In the genomic region with DNA sequence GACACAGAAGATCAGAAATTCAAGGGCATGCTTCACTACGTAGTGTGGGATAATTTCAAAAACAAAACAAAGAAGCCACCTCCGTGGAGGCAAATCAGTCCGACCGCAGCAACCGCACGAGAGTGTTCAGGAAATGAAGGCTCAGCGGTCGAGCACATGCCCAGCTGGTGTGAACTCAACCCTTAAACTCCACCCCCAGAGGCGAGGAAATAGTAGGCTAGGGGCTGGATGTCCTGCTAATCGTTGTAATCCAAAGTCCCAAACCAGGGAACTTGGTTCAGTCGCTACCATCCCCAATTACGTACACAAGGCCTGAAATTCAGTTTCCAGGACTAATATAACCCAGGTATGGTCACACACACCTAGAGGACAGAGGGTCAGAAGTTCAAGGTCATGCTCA, we compare ENCODE assay signal across 14 mouse cellular contexts. TPM values are rescaled to one million over a fixed set of nuclear protein-coding genes. Genes with fewer than 3 reads are reported as not detected.
DNase-seq lines count a peak whose midpoint lies in the region; ATAC-seq and TF ChIP-seq lines count a peak whose summit lies in the region.
"Had no signal": no experiment of that assay in that cellular context is flagged by ENCODE, and none has a peak within 500 bp of the region (broad histone marks: within the 10 kb centered on the region; RNA-seq: fewer than 3 reads in every experiment).

No protein-coding gene starts in this region.

- TF ChIP-seq POLR2A in cerebellum, adult 2 months (IDR thresholded peaks at IDR 0.05; ENCODE audit: borderline replicate concordance, insufficient read depth, low read length): no peak

- H3K27ac ChIP-seq in cerebellum, adult 2 months (ENCODE audit: insufficient read depth, low read length): no peak overlapping the region
- H3K27ac ChIP-seq in neural tube, embryonic 15.5 days (replicated peaks): no peak overlapping the region
- H3K27ac ChIP-seq: layer of hippocampus, adult 2 months; lung, embryonic 15.5 days had no signal

- peak; percentile 60 for DNase-seq in lung, postnatal 36 days
- no peak for DNase-seq in lung, postnatal 10 days
- DNase-seq in spleen, adult 18-20 months: peak; percentile 75 to 85
- peak; percentile 65 to 70 for DNase-seq in thymus, postnatal 36 days
- no peak for DNase-seq in cerebellum, adult 2 months
- no peak for DNase-seq in cerebellum, postnatal 4 days (ENCODE audit: low spot score in 2 of 2)
- DNase-seq: cerebellum, postnatal 14 days; heart, postnatal 4 days; kidney, adult 11 months; left cerebral cortex, postnatal 4 days had no signal

- WGBS in cerebellum, adult 2 months: 67% methylated on average over 12 of the region's 12 CpGs
- WGBS in neural tube, embryonic 15.5 days: 80% methylated on average over 12 of the region's 12 CpGs

- no peak overlapping the region for H3K4me3 ChIP-seq in cerebellum, adult 2 months (replicated peaks; ENCODE audit: insufficient read depth, low read depth, low read length)
- no peak overlapping the region for H3K4me3 ChIP-seq in neural tube, embryonic 15.5 days (replicated peaks)
- H3K4me3 ChIP-seq: layer of hippocampus, adult 2 months; lung, embryonic 15.5 days had no signal

- H3K4me2 ChIP-seq in neural tube, embryonic 15.5 days: no peak overlapping the region
- H3K4me2 ChIP-seq: lung, embryonic 15.5 days had no signal

- H3K9ac ChIP-seq in neural tube, embryonic 15.5 days (replicated peaks): no peak overlapping the region
- H3K9ac ChIP-seq: lung, embryonic 15.5 days had no signal

- H3K4me1 ChIP-seq in cerebellum, adult 2 months (ENCODE audit: control insufficient read depth, insufficient read depth, low read length): peaks cover 4% of the 10 kb centered on the region; the same call in 1 of the 2 replicates
- H3K4me1 ChIP-seq in neural tube, embryonic 15.5 days: peaks cover 11% of the 10 kb centered on the region

- peak; percentile 58 for ATAC-seq in common myeloid progenitor, adult 5-6 weeks (replicated peaks; ENCODE audit: low read depth, poor library complexity, severe bottlenecking)
- no peak for ATAC-seq in neural tube, embryonic 15.5 days (ENCODE audit: low FRiP score)

- H3K36me3 ChIP-seq in neural tube, embryonic 15.5 days: no peaks in the 10 kb centered on the region
- H3K36me3 ChIP-seq: lung, embryonic 15.5 days had no signal

- no peak for TF ChIP-seq CTCF in cerebellum, adult 2 months (IDR thresholded peaks at IDR 0.05; ENCODE audit: borderline replicate concordance, insufficient read depth, low read depth, low read length)

- H3K9me3 ChIP-seq in neural tube, embryonic 15.5 days (replicated peaks): no peaks in the 10 kb centered on the region
- H3K9me3 ChIP-seq: lung, embryonic 15.5 days had no signal

- no peaks in the 10 kb centered on the region for H3K27me3 ChIP-seq in cerebellum, adult 2 months (ENCODE audit: control insufficient read depth, insufficient read depth, low read length)
- H3K27me3 ChIP-seq in neural tube, embryonic 15.5 days (replicated peaks): no peaks in the 10 kb centered on the region
- H3K27me3 ChIP-seq: lung, embryonic 15.5 days had no signal

RNA-seq across cellular contexts. Expression of a gene that starts 4.7 kb away (rescaled TPM):
- total RNA-seq in common myeloid progenitor, adult 5-6 weeks (2017): 61.2 and 62.8 TPM in 2 replicates
- 79.9 and 86.7 TPM in 2 replicates for polyA plus RNA-seq in cerebellum, adult 2 months (2012; rRNA removed)
- 199 and 230 TPM in 2 replicates for polyA plus RNA-seq in neural tube, embryonic 15.5 days (2015; fragmentation: Nextera tagmentation; extraction: Ambion mirVana)

RNA-seq across cellular contexts. Expression of a gene that starts 40.5 kb away (rescaled TPM):
- 215 and 429 TPM in 2 replicates for total RNA-seq in common myeloid progenitor, adult 5-6 weeks (2017)
- 76.0 and 78.7 TPM in 2 replicates for polyA plus RNA-seq in cerebellum, adult 2 months (2012; rRNA removed)
- 273 and 319 TPM in 2 replicates for polyA plus RNA-seq in neural tube, embryonic 15.5 days (2015; fragmentation: Nextera tagmentation; extraction: Ambion mirVana)

RNA-seq across cellular contexts. Expression of a gene that starts 58.2 kb away (rescaled TPM):
- 11.9 and 27.9 TPM in 2 replicates for total RNA-seq in common myeloid progenitor, adult 5-6 weeks (2017)
- 138 and 145 TPM in 2 replicates for polyA plus RNA-seq in cerebellum, adult 2 months (2012; rRNA removed)
- polyA plus RNA-seq in neural tube, embryonic 15.5 days (2015; fragmentation: Nextera tagmentation; extraction: Ambion mirVana): 169 and 199 TPM in 2 replicates

Comparison
In these comparisons a context has a peak if more than half of its experiments do, and no peak if none do; other contexts are left out.
1. DNase-seq: peak in lung, postnatal 36 days (single experiment), spleen, adult 18-20 months (2 of 2) and thymus, postnatal 36 days (2 of 2); none in lung, postnatal 10 days (single experiment), cerebellum, adult 2 months (0 of 2) and cerebellum, postnatal 4 days (0 of 2).